Mouse (Mus musculus) kidney, postnatal 25 days (tissue): ENCODE measurements around the gene Pabpc4.
A peak's percentile ranks its signal among the peaks of the same experiment; 100 is the strongest.
"Not testable (repeated sequence)": the region's sequence is repeated elsewhere in the genome, so short reads cannot be mapped to it uniquely, and the experiment has no call there.

ENCODE experiments used
- DNase-seq, 2 experiments: peaks; one replicate each; pipeline ENCODE4 v3.0.0; 2021; ENCODE audit warnings: mixed read lengths in 2 of 2

Pabpc4 gene

DNA sequence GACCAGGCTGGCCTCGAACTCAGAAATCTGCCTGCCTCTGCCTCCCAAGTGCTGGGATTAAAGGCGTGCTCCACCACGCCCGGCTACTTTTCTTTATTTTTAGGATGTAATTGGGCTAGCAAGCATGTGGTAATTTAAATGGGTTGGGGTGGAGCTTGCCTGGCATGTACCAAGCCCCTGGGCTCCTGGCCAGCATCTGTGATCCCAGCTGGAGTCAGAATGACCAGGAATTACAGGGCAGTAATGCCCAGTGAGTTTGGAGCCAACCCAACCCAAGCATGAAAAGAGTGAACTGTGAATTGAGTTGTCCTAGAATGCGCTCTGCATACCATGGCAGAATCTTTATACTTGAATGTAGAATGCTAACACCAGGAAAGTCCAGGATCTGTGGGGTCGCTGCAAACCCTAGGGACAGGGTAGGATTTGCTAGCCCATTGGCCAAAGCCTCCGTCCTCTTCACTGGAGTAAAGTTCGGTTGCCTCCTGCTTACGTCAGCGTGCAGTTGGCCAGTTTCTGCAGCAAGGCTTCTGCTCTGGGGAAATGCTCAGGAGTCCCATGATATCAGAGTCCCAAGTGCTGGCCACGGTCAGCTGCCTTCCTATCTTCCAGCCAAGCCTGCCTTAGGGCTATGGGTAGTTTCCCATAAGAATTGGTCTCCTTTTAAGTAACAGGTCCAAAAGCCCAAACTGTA, 37.0 kb downstream of the Pabpc4 start:
- peak; percentile 75 to 83 for DNase-seq

GRCm38 (mm10) chr4:123305789-123306188, 43.6 kb downstream of the Pabpc4 start:
- peak in 1 of 2 experiments; percentile 27 for DNase-seq

GRCm38 (mm10) chr4:123306999-123307398, 44.8 kb downstream of the Pabpc4 start:
- DNase-seq, result no peak

DNA sequence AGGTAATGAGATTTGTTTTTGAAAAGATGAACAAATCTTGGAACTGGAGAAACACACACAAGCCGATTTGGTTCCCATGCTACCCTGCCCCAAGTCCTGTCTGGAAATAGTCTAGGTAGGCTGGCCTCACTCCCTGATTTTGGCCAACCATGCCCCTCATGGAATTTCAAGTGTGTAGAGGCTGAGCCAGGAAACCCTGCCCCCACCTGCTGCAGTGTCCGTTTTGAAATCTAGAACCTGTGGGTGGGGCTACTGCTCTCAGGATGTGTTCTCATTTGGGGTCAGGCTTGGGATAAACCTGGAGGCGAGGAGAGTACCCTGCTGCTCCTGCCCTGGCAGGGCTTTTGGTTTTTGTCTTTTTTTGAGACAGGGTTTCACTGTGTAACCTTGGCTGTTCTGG, 46.1 kb downstream of the Pabpc4 start:
- DNase-seq, result no peak

- no peak for DNase-seq
These were observed 49.7 kb downstream of the Pabpc4 start for GRCm38 (mm10) chr4:123311845-123312244.

DNA sequence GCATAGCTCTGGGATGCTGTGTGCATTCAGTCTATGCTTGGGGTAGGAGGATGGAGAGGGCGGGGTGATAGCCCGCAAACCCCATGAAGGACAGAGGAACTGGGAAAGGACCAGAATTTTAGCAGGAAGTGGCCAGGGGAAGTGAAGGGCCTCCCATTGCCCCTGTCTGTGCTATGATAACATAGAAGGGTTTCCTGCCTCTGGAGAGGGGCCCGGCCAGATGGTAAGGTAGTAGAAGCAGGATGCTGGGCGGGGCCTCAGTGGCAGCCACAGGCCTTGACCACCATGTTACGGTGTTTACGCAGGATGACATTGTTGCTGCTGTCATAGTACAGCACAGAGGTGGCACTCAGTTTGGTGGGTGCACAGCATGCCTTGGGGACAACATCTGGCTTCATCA, 50.9 kb downstream of the Pabpc4 start:
- DNase-seq, result no peak

GRCm38 (mm10) chr4:123314497-123314896, 52.3 kb downstream of the Pabpc4 start:
- DNase-seq, result no peak

- not testable (repeated sequence) for DNase-seq
These were observed 60.8 kb downstream of the Pabpc4 start for GRCm38 (mm10) chr4:123322910-123323309.

- DNase-seq, result no peak
These were observed 61.4 kb downstream of the Pabpc4 start, which contains the start of gene Oxct2a for GRCm38 (mm10) chr4:123323534-123323933. TSS of gene Oxct2a (minus strand) at chr4:123323634.

DNA sequence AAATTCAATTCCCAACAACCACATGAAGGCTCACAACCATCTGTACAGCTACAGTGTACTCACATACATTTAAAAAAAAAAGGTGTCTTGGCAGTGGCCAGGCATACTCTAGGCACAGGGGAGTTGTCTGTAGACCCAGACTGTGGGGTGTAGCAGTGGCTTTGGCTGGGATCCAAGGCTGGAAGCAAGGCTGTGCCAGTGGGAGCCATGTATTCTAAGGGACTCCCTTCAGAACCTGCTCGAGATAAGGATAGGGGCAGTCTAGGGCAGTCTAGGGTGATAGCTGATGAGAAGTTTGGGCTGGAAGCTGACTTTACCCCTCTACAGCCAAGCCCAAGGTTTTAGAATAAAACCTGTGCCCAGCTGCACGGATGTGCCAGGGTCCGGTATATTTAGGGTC, 63.9 kb downstream of the Pabpc4 start:
- no peak for DNase-seq

- no peak for DNase-seq
These were observed 65.5 kb downstream of the Pabpc4 start for GRCm38 (mm10) chr4:123327630-123328029.

DNA sequence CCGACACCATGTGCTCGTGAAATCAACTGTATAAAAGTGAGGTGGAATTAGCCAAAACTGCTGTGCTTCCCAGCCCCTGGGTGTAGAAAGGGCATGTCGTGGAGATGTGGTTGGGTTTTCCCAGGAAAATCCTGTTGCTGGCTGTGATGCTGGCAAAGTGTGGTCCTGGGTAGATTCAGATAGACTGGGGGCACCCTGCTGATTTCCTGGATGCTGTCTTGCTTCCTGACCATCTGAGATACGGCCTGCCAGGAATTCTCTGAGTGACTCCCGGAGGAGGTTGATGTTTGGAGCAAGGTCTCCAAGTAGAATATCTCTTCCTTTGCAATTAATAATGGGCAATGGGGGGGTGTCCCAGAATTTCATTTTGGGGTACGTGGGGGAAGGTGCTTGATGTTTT, 66.8 kb downstream of the Pabpc4 start:
- DNase-seq, result no peak

DNA sequence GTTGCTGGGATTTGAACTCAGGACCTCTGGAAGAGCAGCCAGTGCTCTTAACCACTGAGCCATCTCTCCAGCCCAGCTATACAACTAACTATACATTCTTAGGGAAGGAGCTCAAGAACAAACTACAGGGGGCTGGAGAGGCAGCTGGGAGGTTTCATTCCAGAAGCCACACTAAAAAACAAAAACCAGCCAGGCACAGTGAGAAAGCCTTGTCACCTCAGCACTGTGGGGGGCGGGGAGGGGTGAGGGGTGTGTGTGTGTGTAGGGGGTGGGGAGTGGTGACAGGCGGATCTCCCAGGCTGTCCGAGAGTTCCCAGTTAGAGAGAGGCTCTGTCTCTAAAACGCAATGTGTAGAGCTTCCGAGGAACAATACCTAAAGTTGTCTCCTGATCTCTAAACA, 69.2 kb downstream of the Pabpc4 start:
- no peak for DNase-seq

GRCm38 (mm10) chr4:123331961-123332360, 69.8 kb downstream of the Pabpc4 start:
- not testable (repeated sequence) for DNase-seq

DNA sequence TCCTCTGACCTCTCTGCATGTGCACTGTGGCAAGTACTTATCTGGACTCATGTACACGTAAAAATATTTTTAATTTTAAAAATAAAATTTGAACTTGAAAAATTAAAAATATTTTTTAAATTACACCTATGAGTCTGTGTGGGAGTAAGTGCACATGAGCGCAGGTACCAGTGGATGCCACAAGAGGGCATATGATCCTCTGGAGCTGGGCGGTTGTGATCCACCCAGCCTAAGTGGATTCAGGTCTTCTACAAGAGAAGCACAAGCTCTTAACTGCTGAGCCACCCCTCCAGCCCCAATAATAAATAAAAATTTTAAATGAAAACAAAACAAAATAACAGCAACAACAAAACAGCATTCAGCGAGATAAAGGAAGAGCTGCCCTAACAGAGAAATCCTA, 71.0 kb downstream of the Pabpc4 start:
- DNase-seq, result no peak

DNA sequence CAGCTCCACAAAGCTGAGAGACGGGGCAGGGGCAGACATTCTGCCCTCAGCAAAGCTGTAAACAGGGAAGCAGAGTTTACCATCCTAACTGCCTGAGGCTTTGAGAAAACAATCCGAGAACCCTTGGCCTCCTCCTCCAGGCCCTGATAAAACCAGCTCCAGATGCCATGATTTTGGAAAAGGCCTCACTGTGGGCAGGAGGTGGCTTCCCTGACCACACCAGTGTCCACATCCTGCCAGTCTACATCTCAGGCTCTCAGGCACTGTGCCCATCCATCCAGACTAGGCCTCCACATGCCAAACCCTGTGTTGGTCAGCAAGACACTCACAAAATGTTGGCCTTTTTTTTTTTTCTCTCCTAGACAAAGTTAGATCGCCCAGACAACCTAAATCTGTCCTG, 72.0 kb downstream of the Pabpc4 start:
- DNase-seq, result no peak

- peak in 1 of 2 experiments; percentile 15 for DNase-seq
These were observed 73.1 kb downstream of the Pabpc4 start for GRCm38 (mm10) chr4:123335244-123335643.

GRCm38 (mm10) chr4:123335796-123336585, 73.8 kb downstream of the Pabpc4 start:
- peak in 1 of 2 experiments; percentile 36 for DNase-seq

- peak in 1 of 2 experiments; percentile 25 for DNase-seq
These were observed 75.5 kb downstream of the Pabpc4 start for GRCm38 (mm10) chr4:123337693-123338092.

GRCm38 (mm10) chr4:123340232-123340631, 78.1 kb downstream of the Pabpc4 start:
- no peak for DNase-seq

- peak in 1 of 2 experiments; percentile 32 for DNase-seq
These were observed 80.0 kb downstream of the Pabpc4 start for GRCm38 (mm10) chr4:123342091-123342641.

GRCm38 (mm10) chr4:123342642-123343470, 80.7 kb downstream of the Pabpc4 start, which contains the start of gene Bmp8a:
TSS of gene Bmp8a (minus strand) at chr4:123343252.
- DNase-seq, result peak; percentile 79 to 82

GRCm38 (mm10) chr4:123343471-123343789, 81.3 kb downstream of the Pabpc4 start:
- peak in 1 of 2 experiments; percentile 6 for DNase-seq
